Mouse (Mus musculus): ENCODE data around the gene Lyrm7.
A peak's percentile ranks its signal among the peaks of the same experiment; 100 is the strongest.

DNA sequence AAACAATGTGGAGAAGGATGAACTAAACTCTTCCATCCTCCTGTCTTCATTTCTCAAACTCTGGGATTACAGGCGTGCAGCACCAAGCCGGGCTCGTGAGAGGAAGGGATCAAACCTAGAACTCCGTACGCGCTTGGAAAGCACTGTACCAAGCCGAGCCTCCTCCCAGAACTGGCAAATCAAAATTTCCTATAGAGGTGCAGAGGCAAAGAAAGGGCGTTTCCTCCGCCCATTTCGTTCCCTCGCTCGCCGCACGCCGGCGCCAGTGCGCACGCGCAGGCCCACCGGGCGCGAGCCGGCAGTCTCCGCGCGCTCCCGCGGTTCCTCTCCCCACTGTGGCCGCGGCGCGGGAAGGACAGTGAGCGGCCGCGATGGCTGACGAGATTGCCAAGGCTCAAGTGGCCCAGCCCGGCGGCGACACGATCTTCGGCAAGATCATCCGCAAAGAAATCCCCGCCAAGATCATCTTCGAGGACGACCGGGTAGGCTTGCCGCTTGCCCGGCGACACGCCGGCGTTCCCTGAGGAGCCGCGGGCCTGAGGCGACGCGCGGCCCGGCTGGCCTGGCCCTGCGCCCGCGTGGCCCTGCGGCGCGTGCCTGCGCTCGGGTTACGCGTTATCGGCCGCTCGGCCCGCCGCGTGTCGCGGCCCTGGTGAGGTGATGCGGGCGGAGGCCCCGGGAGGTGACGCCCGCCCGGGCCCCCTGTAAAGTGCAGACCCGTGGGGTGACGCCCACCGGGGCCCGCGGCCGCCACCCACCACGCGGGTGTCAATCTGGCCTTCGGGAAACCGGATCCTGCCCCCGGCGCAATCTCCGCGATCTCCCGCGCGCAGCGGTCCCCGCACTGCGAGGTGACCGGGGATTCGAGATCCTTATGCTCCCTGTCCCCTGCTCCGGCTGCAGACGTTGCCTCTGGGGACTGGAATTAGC is 5.7 kb upstream of the Lyrm7 start, which contains the start of gene Hint1:
- TF ChIP-seq CTCF (IDR thresholded peaks at IDR 0.05; ENCODE audit: extremely low read depth, insufficient read length, insufficient replicate concordance, low read depth, low read length) (0 out of 2 replicates have a peak, but pooled peaks have one; percentile 3), POLR2A (IDR thresholded peaks at IDR 0.05; ENCODE audit: low read depth, low read length) (peak; percentile 82)
